Mouse (Mus musculus) embryo, embryonic 10.5 days (tissue): ENCODE data around the gene Pde4b.

Experiments
- DNase-seq: peaks from one replicate; pipeline ENCODE4 v3.0.0-alpha.2; 2015; ENCODE audit warnings: low spot score

Pde4b gene

GRCm38 (mm10) chr4:102406848-102407247, 319.5 kb downstream of the Pde4b start:
- DNase-seq: no peak

- DNase-seq: no peak
Observed at GRCm38 (mm10) chr4:102408132-102408531, 320.8 kb downstream of the Pde4b start.

GRCm38 (mm10) chr4:102408938-102409337, 321.6 kb downstream of the Pde4b start:
- DNase-seq: no peak

GRCm38 (mm10) chr4:102413101-102413500, 325.8 kb downstream of the Pde4b start:
- DNase-seq: no peak

- DNase-seq: no peak
Observed at GRCm38 (mm10) chr4:102413794-102414193, 326.5 kb downstream of the Pde4b start.

GRCm38 (mm10) chr4:102414610-102415009, 327.3 kb downstream of the Pde4b start:
- DNase-seq: no peak

- peak; percentile 21 for DNase-seq
Observed at GRCm38 (mm10) chr4:102420794-102421397, 333.6 kb downstream of the Pde4b start.

GRCm38 (mm10) chr4:102421398-102421859, 334.1 kb downstream of the Pde4b start:
- no peak for DNase-seq

GRCm38 (mm10) chr4:102424104-102424503, 336.8 kb downstream of the Pde4b start:
- DNase-seq: no peak

- no peak for DNase-seq
Observed at GRCm38 (mm10) chr4:102425422-102425821, 338.1 kb downstream of the Pde4b start.

GRCm38 (mm10) chr4:102429730-102430341, 342.5 kb downstream of the Pde4b start:
- no peak for DNase-seq

- DNase-seq: no peak
Observed at GRCm38 (mm10) chr4:102432040-102432782, 344.9 kb downstream of the Pde4b start.

GRCm38 (mm10) chr4:102439401-102440118, 352.2 kb downstream of the Pde4b start:
- DNase-seq: no peak

GRCm38 (mm10) chr4:102440119-102440481, 352.8 kb downstream of the Pde4b start:
- no peak for DNase-seq

- DNase-seq: no peak
Observed at GRCm38 (mm10) chr4:102443533-102443932, 356.2 kb downstream of the Pde4b start.

- no peak for DNase-seq
Observed at GRCm38 (mm10) chr4:102444501-102444900, 357.2 kb downstream of the Pde4b start.

- peak; percentile 22 for DNase-seq
Observed at GRCm38 (mm10) chr4:102446160-102446945, 359.0 kb downstream of the Pde4b start.

- no peak for DNase-seq
Observed at GRCm38 (mm10) chr4:102456426-102456825, 369.1 kb downstream of the Pde4b start.

GRCm38 (mm10) chr4:102459216-102459999, 372.1 kb downstream of the Pde4b start:
- DNase-seq: no peak

GRCm38 (mm10) chr4:102478104-102478503, 390.8 kb downstream of the Pde4b start:
- DNase-seq: no peak

- DNase-seq: no peak
Observed at GRCm38 (mm10) chr4:102478860-102479259, 391.5 kb downstream of the Pde4b start.
